Mouse (Mus musculus): Measurements from ENCODE around the gene Btbd1.
A peak's percentile ranks its signal among the peaks of the same experiment; 100 is the strongest.

Btbd1 gene

GRCm38 (mm10) chr7:81829379-81829894, at the start of gene Btbd1:
Btbd1 (minus strand) TSS chr7:81829431.
- peak; percentile 56 to 70 for DNase-seq (ENCODE audit: low spot score in 2 of 2)

- DNase-seq (ENCODE audit: low spot score in 2 of 2) = no peak
Measured at GRCm38 (mm10) chr7:81875372-81875771, 46.1 kb upstream of the Btbd1 start.

DNA sequence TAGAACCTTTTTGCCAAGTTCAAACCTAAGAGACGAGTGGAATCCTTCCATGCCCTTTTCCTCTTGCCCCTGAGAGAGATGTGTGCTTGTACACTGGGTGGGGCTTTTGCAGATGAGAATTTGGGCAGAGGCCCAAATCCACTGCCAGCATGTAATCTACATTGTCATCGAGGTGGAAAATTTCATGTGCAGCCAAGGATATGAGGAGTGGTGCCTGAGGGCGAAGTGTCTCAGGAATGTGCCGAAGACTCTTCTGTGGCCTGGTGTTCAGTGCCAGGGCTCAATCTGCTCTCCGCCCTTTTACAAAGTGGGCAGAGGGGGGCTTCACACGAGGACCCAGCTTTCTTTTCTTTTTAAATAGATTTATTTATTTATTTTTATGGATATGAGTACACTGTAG, 45.4 kb upstream of the Btbd1 start:
- no peak for DNase-seq (ENCODE audit: low spot score in 2 of 2)

DNA sequence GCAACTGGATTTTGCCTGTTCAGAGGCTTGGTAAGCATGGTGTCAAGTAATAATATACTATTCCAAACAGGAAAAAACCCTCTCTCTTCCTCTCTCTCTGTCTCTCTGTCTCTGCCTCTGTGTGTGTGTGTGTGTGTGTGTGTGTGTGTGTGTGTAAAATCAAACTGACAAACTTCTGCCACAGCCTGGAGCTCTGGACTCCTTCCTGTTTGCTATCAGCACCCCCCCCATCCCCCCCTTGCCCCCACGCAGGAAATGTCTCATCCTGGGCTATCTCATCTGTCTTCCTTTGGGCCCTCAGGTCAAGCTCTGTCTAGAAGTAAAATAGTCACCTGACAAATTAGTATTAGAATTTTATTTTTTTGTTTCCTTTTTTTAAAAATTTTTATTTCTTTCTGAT, 44.6 kb upstream of the Btbd1 start:
- DNase-seq (ENCODE audit: low spot score in 2 of 2) = no peak

DNA sequence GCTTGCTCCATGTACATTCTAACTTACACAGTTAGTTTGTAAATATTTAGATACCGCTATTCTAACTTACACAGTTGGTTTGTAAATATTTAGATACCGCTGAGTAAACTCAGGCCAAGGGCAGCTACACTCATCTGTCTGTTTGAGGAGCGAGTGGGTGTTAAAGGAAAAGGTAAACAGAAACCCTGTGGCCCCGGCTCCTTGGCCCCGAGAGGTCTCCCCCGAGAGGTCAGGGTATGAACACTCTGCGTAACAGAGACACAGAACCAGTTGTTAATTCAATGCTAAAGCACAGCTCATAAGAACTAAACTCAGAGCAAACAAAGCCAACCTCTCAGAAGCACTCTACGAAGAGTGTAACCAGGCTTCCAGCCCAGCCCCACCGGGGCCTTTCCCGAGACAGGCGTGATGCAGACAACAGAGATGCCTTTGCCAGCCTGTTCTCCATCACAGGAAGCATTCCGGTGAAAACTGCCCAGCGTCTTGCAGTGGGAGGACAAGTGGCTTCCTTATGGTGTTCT, 43.3 kb upstream of the Btbd1 start:
- no peak for DNase-seq (ENCODE audit: low spot score in 2 of 2)

GRCm38 (mm10) chr7:81868158-81868557, 38.9 kb upstream of the Btbd1 start:
- no peak for DNase-seq (ENCODE audit: low spot score in 2 of 2)

GRCm38 (mm10) chr7:81867231-81867930, 38.1 kb upstream of the Btbd1 start:
- DNase-seq (ENCODE audit: low spot score in 2 of 2) = no peak

- DNase-seq (ENCODE audit: low spot score in 2 of 2) = no peak
Measured at GRCm38 (mm10) chr7:81865937-81866336, 36.7 kb upstream of the Btbd1 start.

GRCm38 (mm10) chr7:81864552-81864951, 35.3 kb upstream of the Btbd1 start:
- no peak for DNase-seq (ENCODE audit: low spot score in 2 of 2)

DNA sequence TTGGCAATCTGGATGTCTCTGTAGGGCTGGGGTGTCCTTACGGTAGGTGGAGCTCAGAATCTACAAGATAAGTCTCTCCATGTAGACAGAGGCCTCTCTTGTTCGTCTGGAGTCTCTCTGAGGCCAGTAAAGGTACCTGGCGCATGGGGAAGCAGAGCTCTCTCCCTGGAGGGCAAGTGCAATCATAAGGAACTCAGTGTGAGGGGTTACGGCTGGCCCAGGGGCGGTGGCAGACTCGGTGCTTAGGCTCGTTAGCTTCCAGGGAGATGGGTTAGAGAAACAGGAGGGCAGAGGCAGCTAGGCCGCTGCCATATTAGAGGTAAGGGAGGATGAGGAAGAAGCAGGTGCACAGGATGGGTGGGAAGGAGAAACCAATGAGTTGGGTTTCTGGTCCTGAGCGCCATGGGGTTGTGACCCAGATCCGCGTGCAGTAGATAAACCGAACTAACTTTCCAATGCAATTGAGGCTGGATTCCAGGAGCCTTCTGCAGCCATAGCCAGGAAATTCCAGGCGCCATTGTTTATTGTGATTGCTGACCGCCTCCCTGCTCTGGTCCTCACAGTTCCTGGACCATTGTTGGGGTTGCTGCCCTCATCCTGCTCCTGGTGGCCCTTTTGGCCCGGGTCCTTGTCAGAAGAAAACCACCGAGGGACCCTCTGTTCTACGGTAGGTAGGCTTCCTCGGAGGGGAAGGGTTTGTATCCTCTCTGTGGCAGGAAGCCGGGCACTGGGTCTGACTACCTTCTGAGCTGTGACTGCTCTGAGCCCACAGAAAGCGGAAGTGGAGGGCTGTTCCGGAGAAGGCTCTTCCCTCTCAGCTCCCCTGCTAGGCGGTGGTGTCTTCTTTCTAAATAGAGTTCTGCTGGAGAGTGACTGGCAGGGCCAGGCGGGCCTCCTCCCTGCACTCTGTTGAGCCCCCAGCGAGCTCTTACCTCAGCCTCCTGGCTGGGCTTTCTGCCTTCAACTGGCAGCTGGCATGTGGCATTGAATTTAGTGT, 33.7 kb upstream of the Btbd1 start:
- DNase-seq (ENCODE audit: low spot score in 2 of 2) = no peak

DNA sequence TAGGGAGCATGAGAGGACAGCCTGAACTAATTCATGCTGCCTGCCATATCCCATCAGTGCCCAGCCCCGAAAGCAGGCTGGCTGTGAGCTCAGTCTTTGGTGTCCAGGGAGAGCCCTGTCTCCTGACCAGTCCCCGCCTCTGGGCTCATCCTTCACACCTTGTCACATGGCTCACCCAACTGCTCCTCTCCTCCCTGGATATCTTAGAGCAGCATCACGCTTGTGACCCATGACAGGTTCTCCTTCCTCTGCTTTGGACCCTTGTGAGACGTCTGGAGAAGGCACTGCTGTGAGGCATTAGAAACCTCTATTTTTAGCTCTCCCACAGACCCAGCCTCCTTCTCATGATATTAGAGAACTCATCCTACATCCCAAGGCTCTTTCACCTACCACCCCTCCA, 32.7 kb upstream of the Btbd1 start:
- DNase-seq (ENCODE audit: low spot score in 2 of 2) = no peak

DNA sequence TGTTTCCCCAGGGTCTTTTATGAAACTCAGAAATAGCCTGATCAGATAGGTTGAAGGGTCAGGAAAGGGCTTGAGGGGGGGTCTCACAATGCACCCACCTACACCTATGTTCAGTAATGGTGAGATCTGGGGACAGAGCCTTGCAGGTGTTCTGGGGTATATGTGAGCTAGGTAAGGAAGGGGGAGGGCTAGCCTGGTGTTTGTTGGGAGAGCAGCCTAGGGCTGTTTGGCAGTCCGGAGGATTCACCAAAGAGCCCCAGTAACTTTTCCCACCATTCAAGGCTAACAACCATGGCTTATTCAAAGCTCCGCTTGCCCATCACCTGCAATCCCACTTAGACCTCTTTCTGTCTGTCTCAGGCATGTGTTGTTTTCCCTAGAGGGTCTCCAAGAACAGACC, 32.2 kb upstream of the Btbd1 start:
- DNase-seq (ENCODE audit: low spot score in 2 of 2) = no peak

DNA sequence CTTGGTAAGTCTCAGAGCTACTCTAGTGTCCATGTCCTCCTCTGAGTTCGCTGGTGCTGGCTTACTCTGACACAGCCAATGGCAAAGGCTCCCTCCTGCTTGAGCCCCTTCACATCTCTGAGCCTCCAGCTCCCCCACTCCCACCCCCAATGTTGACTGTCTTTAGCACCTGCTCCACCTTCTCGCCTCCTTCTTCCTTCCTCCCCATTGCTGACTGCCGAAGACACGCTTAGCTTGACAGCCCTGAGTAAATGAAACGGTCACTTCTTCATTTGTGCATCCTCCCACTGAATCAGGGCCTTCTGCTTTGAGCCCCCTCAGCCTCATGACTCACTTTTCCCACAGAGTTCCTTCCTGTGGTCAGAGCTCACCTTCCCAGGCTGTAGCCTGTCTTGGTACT, 31.8 kb upstream of the Btbd1 start:
- DNase-seq (ENCODE audit: low spot score in 2 of 2) = no peak

DNA sequence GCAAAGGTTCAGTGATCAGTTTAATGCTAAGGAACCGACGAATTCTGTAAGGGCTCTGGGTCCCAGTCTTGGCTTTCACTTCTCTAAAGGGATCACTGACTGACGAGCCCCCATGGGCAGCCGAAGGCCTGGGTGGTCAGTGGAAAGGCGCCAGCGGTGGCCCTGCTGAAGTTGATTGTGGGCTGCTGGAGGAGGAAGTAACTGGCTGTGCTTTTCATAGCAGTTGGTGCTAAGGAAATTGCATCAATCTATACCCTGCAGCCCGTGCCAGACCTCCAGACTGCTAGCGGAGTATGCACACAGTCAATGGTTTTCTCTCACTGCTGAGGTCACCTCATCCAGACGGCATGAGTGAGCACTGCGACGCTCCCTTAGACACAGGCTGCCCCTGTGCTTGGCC, 30.8 kb upstream of the Btbd1 start:
- no peak for DNase-seq (ENCODE audit: low spot score in 2 of 2)

- DNase-seq (ENCODE audit: low spot score in 2 of 2) = no peak
Measured at GRCm38 (mm10) chr7:81858968-81859721, 29.9 kb upstream of the Btbd1 start, which contains the start of gene Tm6sf1. Tm6sf1 (plus strand) TSS chr7:81859001.

DNA sequence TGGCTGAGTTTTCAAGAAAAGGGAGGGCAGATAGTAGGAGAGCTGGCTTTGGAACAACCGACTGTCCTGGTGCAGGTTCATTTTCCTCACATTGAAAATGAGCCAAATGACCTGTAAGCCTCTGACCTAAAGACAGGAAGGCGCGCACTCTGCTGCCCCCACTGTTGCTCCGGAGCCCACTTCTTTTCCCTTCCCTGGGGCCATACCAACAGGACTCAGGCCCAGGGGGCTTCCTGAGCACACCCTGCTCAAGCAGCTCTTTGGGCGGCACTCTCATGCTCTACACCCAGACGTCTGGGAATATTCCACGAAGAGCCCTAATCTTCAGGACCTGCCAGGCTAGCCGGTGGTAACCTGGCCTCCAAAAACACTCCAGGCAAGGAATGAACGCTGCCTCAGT, 29.0 kb upstream of the Btbd1 start:
- no peak for DNase-seq (ENCODE audit: low spot score in 2 of 2)

DNA sequence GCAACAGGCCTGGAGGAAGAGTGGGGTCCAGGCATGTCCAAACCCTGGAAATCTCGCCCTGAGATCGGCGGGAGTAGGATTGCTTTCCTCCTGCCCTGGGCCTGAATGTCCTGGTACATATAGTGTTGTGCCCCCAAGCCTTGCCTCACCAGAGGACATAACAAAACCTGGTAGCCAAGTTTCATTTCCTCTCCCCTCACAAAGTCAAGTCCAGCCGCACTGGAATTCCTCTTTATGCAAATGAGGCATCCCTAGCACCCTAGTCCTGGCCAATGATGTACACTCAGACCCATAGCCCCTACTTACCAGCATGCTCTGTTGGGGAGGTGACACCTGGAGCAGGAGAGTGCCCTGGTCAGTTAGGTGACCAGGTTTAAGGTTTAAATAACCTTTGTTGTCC, 27.0 kb upstream of the Btbd1 start:
- DNase-seq (ENCODE audit: low spot score in 2 of 2) = no peak

DNA sequence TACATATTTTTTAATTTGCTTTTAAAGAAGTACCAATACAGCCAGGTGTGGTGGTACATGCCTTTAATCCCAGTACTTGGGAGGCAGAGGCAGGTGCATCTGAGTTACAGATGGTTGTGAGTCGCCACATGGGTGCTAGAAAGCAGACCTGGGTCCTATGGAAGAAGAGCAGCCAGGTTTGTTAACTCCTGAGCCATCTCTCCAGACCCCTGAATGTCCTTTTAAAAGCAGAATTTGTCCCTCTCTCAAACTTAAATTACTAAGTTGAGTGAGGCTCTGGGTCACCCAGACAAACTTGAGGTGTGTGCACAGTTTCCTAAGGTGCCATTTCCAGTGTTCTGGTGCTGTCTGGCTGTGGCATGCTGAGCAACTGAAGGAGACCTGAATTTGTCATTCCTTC, 26.5 kb upstream of the Btbd1 start, which contains the start of gene Gm10160:
Gene Gm10160, minus strand, starts transcription at position 101 of the 400 bp plus-strand sequence.
- no peak for DNase-seq (ENCODE audit: low spot score in 2 of 2)

- DNase-seq (ENCODE audit: low spot score in 2 of 2) = no peak
Measured at GRCm38 (mm10) chr7:81854568-81855307, 25.5 kb upstream of the Btbd1 start.

DNA sequence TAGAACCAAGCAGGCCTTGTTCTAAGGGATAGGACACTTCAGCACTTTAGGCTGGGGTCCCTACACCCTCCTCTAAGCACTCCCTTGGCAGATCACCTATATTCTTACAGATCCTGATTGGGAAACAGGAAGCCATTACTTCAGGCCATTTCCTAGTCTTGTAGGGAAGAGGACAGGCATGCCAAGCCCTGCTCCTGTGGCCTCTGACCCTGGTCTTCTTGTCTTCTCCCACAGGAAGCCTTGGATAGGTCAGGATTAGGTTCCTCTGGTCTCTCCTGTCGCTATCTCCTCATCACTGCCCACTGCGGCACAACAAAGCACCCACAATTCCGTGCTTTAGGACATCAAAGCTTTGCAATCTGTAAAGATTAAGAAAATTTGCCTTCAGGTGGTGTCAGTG, 22.5 kb upstream of the Btbd1 start:
- DNase-seq (ENCODE audit: low spot score in 2 of 2) = no peak

GRCm38 (mm10) chr7:81850171-81850570, 20.9 kb upstream of the Btbd1 start:
- no peak for DNase-seq (ENCODE audit: low spot score in 2 of 2)
